Mouse (Mus musculus): ENCODE measurements around the gene Lrrc17. TPM values are rescaled to one million over a fixed set of nuclear protein-coding genes. Genes with fewer than 3 reads are reported as not detected.
"Not testable (repeated sequence)": the region's sequence is repeated elsewhere in the genome, so short reads cannot be mapped to it uniquely, and the experiment has no call there.

Gene Lrrc17
- polyA plus RNA-seq, 1 experiment from 2014 or later, result 15.3 TPM

GRCm38 (mm10) chr5:21574386-21575209 lies 31.2 kb downstream of the Lrrc17 start:
- no peak for DNase-seq (ENCODE audit: low spot score)
- H3K9me3 ChIP-seq (ENCODE audit: control insufficient read depth, low read length), result no peaks in the 10 kb centered on the region
- 85% methylated on average over 21 of the region's 21 CpGs for WGBS
- no peak overlapping the region for H3K4me2 ChIP-seq (ENCODE audit: low read depth, low read length, severe bottlenecking)
- H3K27ac ChIP-seq (ENCODE audit: low read depth, low read length), result no peak overlapping the region
- no peaks in the 10 kb centered on the region for H3K4me1 ChIP-seq (replicated peaks; ENCODE audit: control insufficient read depth, insufficient read depth, low read length)
- no peak for ATAC-seq (replicated peaks; ENCODE audit: low FRiP score)
- H3K36me3 ChIP-seq (ENCODE audit: control insufficient read depth, insufficient read depth, low read length), result no peaks in the 10 kb centered on the region
- no peak overlapping the region for H3K9ac ChIP-seq (ENCODE audit: low read length)
- no peaks in the 10 kb centered on the region for H3K27me3 ChIP-seq (ENCODE audit: control insufficient read depth, insufficient read depth, low read length)
- no peak overlapping the region for H3K4me3 ChIP-seq (ENCODE audit: low read depth, low read length)

GRCm38 (mm10) chr5:21575210-21575550 lies 31.8 kb downstream of the Lrrc17 start:
- H3K36me3 ChIP-seq (ENCODE audit: control insufficient read depth, insufficient read depth, low read length), result no peaks in the 10 kb centered on the region
- no peaks in the 10 kb centered on the region for H3K9me3 ChIP-seq (ENCODE audit: control insufficient read depth, low read length)
- WGBS, result 84% methylated on average over 13 of the region's 13 CpGs
- DNase-seq (ENCODE audit: low spot score) (no peak), ATAC-seq (replicated peaks; ENCODE audit: low FRiP score) (no peak)
- no peak overlapping the region for H3K9ac ChIP-seq (ENCODE audit: low read length)
- no peak overlapping the region for H3K4me3 ChIP-seq (ENCODE audit: low read depth, low read length)
- H3K27me3 ChIP-seq (ENCODE audit: control insufficient read depth, insufficient read depth, low read length), result no peaks in the 10 kb centered on the region
- no peaks in the 10 kb centered on the region for H3K4me1 ChIP-seq (replicated peaks; ENCODE audit: control insufficient read depth, insufficient read depth, low read length)
- no peak overlapping the region for H3K4me2 ChIP-seq (ENCODE audit: low read depth, low read length, severe bottlenecking)
- H3K27ac ChIP-seq (ENCODE audit: low read depth, low read length), result no peak overlapping the region

GRCm38 (mm10) chr5:21578136-21578535 lies 34.8 kb downstream of the Lrrc17 start:
- H3K27me3 ChIP-seq (ENCODE audit: control insufficient read depth, insufficient read depth, low read length), result no peaks in the 10 kb centered on the region
- no peaks in the 10 kb centered on the region for H3K4me1 ChIP-seq (replicated peaks; ENCODE audit: control insufficient read depth, insufficient read depth, low read length)
- no peak overlapping the region for H3K4me2 ChIP-seq (ENCODE audit: low read depth, low read length, severe bottlenecking)
- ATAC-seq (replicated peaks; ENCODE audit: low FRiP score) (no peak), DNase-seq (ENCODE audit: low spot score) (no peak)
- no peaks in the 10 kb centered on the region for H3K36me3 ChIP-seq (ENCODE audit: control insufficient read depth, insufficient read depth, low read length)
- H3K9ac ChIP-seq (ENCODE audit: low read length), result no peak overlapping the region
- no peak overlapping the region for H3K27ac ChIP-seq (ENCODE audit: low read depth, low read length)
- WGBS, result 88% methylated on average over 3 of the region's 3 CpGs
- H3K4me3 ChIP-seq (ENCODE audit: low read depth, low read length), result no peak overlapping the region
- no peaks in the 10 kb centered on the region for H3K9me3 ChIP-seq (ENCODE audit: control insufficient read depth, low read length)

GRCm38 (mm10) chr5:21586763-21587162 lies 43.4 kb downstream of the Lrrc17 start:
- H3K36me3 ChIP-seq (ENCODE audit: control insufficient read depth, insufficient read depth, low read length), result no peaks in the 10 kb centered on the region
- H3K4me2 ChIP-seq (ENCODE audit: low read depth, low read length, severe bottlenecking), result no peak overlapping the region
- WGBS, result 60% methylated on average over 6 of the region's 6 CpGs
- H3K4me3 ChIP-seq (ENCODE audit: low read depth, low read length), result no peak overlapping the region
- DNase-seq (ENCODE audit: low spot score) (peak; percentile 65), ATAC-seq (replicated peaks; ENCODE audit: low FRiP score) (no peak)
- no peak overlapping the region for H3K27ac ChIP-seq (ENCODE audit: low read depth, low read length)
- no peaks in the 10 kb centered on the region for H3K27me3 ChIP-seq (ENCODE audit: control insufficient read depth, insufficient read depth, low read length)
- H3K9ac ChIP-seq (ENCODE audit: low read length), result no peak overlapping the region
- H3K9me3 ChIP-seq (ENCODE audit: control insufficient read depth, low read length), result no peaks in the 10 kb centered on the region
- no peaks in the 10 kb centered on the region for H3K4me1 ChIP-seq (replicated peaks; ENCODE audit: control insufficient read depth, insufficient read depth, low read length)

GRCm38 (mm10) chr5:21587683-21588082 lies 44.3 kb downstream of the Lrrc17 start:
- no peak overlapping the region for H3K4me2 ChIP-seq (ENCODE audit: low read depth, low read length, severe bottlenecking)
- no peak overlapping the region for H3K27ac ChIP-seq (ENCODE audit: low read depth, low read length)
- DNase-seq (ENCODE audit: low spot score) (no peak), ATAC-seq (replicated peaks; ENCODE audit: low FRiP score) (no peak)
- H3K4me1 ChIP-seq (replicated peaks; ENCODE audit: control insufficient read depth, insufficient read depth, low read length), result no peaks in the 10 kb centered on the region
- H3K27me3 ChIP-seq (ENCODE audit: control insufficient read depth, insufficient read depth, low read length), result no peaks in the 10 kb centered on the region
- H3K9ac ChIP-seq (ENCODE audit: low read length), result no peak overlapping the region
- H3K4me3 ChIP-seq (ENCODE audit: low read depth, low read length), result no peak overlapping the region
- H3K9me3 ChIP-seq (ENCODE audit: control insufficient read depth, low read length), result no peaks in the 10 kb centered on the region
- 80% methylated on average over 7 of the region's 7 CpGs for WGBS
- no peaks in the 10 kb centered on the region for H3K36me3 ChIP-seq (ENCODE audit: control insufficient read depth, insufficient read depth, low read length)

- H3K9ac ChIP-seq (ENCODE audit: low read length), result no peak overlapping the region
- no peak overlapping the region for H3K27ac ChIP-seq (ENCODE audit: low read depth, low read length)
- no peaks in the 10 kb centered on the region for H3K9me3 ChIP-seq (ENCODE audit: control insufficient read depth, low read length)
- no peaks in the 10 kb centered on the region for H3K36me3 ChIP-seq (ENCODE audit: control insufficient read depth, insufficient read depth, low read length)
- H3K4me1 ChIP-seq (replicated peaks; ENCODE audit: control insufficient read depth, insufficient read depth, low read length), result no peaks in the 10 kb centered on the region
- no peaks in the 10 kb centered on the region for H3K27me3 ChIP-seq (ENCODE audit: control insufficient read depth, insufficient read depth, low read length)
- 92% methylated on average over 13 of the region's 13 CpGs for WGBS
- ATAC-seq (replicated peaks; ENCODE audit: low FRiP score) (no peak), DNase-seq (ENCODE audit: low spot score) (no peak)
- no peak overlapping the region for H3K4me3 ChIP-seq (ENCODE audit: low read depth, low read length)
- no peak overlapping the region for H3K4me2 ChIP-seq (ENCODE audit: low read depth, low read length, severe bottlenecking)
These were observed 44.9 kb downstream of the Lrrc17 start for GRCm38 (mm10) chr5:21588220-21588619.

GRCm38 (mm10) chr5:21592106-21592505 lies 48.7 kb downstream of the Lrrc17 start:
- Histone ChIP-seq H3K27ac (ENCODE audit: low read depth, low read length) (no peak overlapping the region), H3K9me3 (ENCODE audit: control insufficient read depth, low read length) (no peaks in the 10 kb centered on the region)
- 86% methylated on average over 2 of the region's 2 CpGs for WGBS

GRCm38 (mm10) chr5:21593201-21593709 lies 49.9 kb downstream of the Lrrc17 start:
- Histone ChIP-seq H3K27me3 (ENCODE audit: control insufficient read depth, insufficient read depth, low read length) (no peaks in the 10 kb centered on the region), H3K4me3 (ENCODE audit: low read depth, low read length) (no peak overlapping the region), H3K9ac (ENCODE audit: low read length) (no peak overlapping the region), H3K4me1 (replicated peaks; ENCODE audit: control insufficient read depth, insufficient read depth, low read length) (no peaks in the 10 kb centered on the region), H3K9me3 (ENCODE audit: control insufficient read depth, low read length) (no peaks in the 10 kb centered on the region), H3K4me2 (ENCODE audit: low read depth, low read length, severe bottlenecking) (no peak overlapping the region), H3K27ac (ENCODE audit: low read depth, low read length) (no peak overlapping the region), H3K36me3 (ENCODE audit: control insufficient read depth, insufficient read depth, low read length) (no peaks in the 10 kb centered on the region)
- no peak for DNase-seq (ENCODE audit: low spot score)
- WGBS, result 92% methylated on average over 9 of the region's 9 CpGs
- no peak for ATAC-seq (replicated peaks; ENCODE audit: low FRiP score)

More at GRCm38 (mm10) chr5:21592106-21592505, 48.7 kb downstream of the Lrrc17 start:
- no peaks in the 10 kb centered on the region for H3K36me3 ChIP-seq (ENCODE audit: control insufficient read depth, insufficient read depth, low read length)
- no peak for ATAC-seq (replicated peaks; ENCODE audit: low FRiP score)
- no peaks in the 10 kb centered on the region for H3K4me1 ChIP-seq (replicated peaks; ENCODE audit: control insufficient read depth, insufficient read depth, low read length)
- H3K27me3 ChIP-seq (ENCODE audit: control insufficient read depth, insufficient read depth, low read length), result no peaks in the 10 kb centered on the region
- no peak overlapping the region for H3K4me2 ChIP-seq (ENCODE audit: low read depth, low read length, severe bottlenecking)
- no peak overlapping the region for H3K9ac ChIP-seq (ENCODE audit: low read length)
- no peak overlapping the region for H3K4me3 ChIP-seq (ENCODE audit: low read depth, low read length)
- DNase-seq (ENCODE audit: low spot score), result no peak

- H3K4me2 ChIP-seq (ENCODE audit: low read depth, low read length, severe bottlenecking); H3K9ac ChIP-seq (ENCODE audit: low read length); H3K4me1 ChIP-seq (replicated peaks; ENCODE audit: control insufficient read depth, insufficient read depth, low read length); H3K27ac ChIP-seq (ENCODE audit: low read depth, low read length); ATAC-seq (replicated peaks; ENCODE audit: low FRiP score); H3K9me3 ChIP-seq (ENCODE audit: control insufficient read depth, low read length); H3K27me3 ChIP-seq (ENCODE audit: control insufficient read depth, insufficient read depth, low read length); DNase-seq (ENCODE audit: low spot score); H3K36me3 ChIP-seq (ENCODE audit: control insufficient read depth, insufficient read depth, low read length); H3K4me3 ChIP-seq (ENCODE audit: low read depth, low read length): not testable (repeated sequence)
- 87% methylated on average over 2 of the region's 2 CpGs for WGBS
These were observed 56.2 kb downstream of the Lrrc17 start for GRCm38 (mm10) chr5:21599536-21599935.

Data from forebrain, embryonic 11.5 days (tissue).